Comparison of ENCODE assay signal across 8 mouse cellular contexts in the genomic region with DNA sequence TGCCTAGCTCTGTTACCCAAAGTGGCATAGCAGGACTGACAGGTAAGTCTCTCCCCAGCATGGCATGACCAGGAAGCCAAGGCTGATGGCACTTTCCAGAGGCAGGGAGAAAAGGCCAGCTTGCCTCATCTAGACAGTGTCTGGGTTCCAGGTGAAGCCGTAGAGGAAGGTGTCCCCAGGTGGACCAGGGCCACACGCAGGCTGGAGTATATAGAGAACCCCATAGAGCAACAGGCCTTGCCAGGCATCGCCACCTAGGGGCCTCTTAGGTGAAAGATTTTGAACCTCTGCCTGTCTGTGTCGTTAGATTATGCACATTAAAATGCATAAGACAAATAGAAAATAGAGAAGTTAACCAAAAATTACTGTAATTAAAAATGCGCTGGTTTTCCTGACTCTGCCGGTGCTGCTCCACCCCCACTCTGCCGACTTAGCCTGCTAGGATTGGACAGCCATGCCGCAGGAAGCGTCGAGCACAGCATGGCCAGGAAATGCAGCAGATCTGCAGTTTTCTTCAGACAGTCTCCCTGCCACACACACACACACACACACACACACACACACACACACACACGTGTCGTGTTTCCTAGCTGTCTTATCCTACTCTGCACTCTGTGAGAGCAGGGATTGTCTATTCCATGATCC. TPM values are rescaled to one million over a fixed set of nuclear protein-coding genes. Genes with fewer than 3 reads are reported as not detected.
DNase-seq lines count a peak whose midpoint lies in the region; ATAC-seq and TF ChIP-seq lines count a peak whose summit lies in the region.

No protein-coding gene starts in this region.

- no peak overlapping the region for H3K9ac ChIP-seq in forebrain, embryonic 15.5 days (replicated peaks)
- no peak overlapping the region for H3K9ac ChIP-seq in forebrain, embryonic 11.5 days (ENCODE audit: low read length)

- H3K4me1 ChIP-seq in forebrain, embryonic 15.5 days = peaks cover 60% of the 10 kb centered on the region
- H3K4me1 ChIP-seq in forebrain, embryonic 11.5 days (replicated peaks; ENCODE audit: control insufficient read depth, insufficient read depth, low read length) = peaks cover 10% of the 10 kb centered on the region; the same call in 1 of the 2 replicates
- H3K4me1 ChIP-seq in megakaryocyte, embryonic 14.5 days = peaks cover 5% of the 10 kb centered on the region; the same call in 1 of the 2 replicates
- peaks cover 21% of the 10 kb centered on the region for H3K4me1 ChIP-seq in cortical plate, adult 2 months (ENCODE audit: control insufficient read depth, insufficient read depth, low read length)

- H3K4me3 ChIP-seq in forebrain, embryonic 15.5 days = no peak overlapping the region
- H3K4me3 ChIP-seq in forebrain, embryonic 11.5 days (ENCODE audit: low read depth, low read length) = no peak overlapping the region
- H3K4me3 ChIP-seq in megakaryocyte, embryonic 14.5 days (replicated peaks) = peak overlapping the region; percentile 73
- no peak overlapping the region for H3K4me3 ChIP-seq in cortical plate, adult 2 months (ENCODE audit: insufficient read depth, low read length)

- no peaks in the 10 kb centered on the region for H3K36me3 ChIP-seq in forebrain, embryonic 15.5 days
- no peaks in the 10 kb centered on the region for H3K36me3 ChIP-seq in forebrain, embryonic 11.5 days (ENCODE audit: control insufficient read depth, insufficient read depth, low read length)
- H3K36me3 ChIP-seq in megakaryocyte, embryonic 14.5 days (replicated peaks; ENCODE audit: low read length) = no peaks in the 10 kb centered on the region

- ATAC-seq in forebrain, embryonic 15.5 days (replicated peaks) = no peak; the same call in 1 of the 2 replicates
- ATAC-seq in forebrain, embryonic 11.5 days (replicated peaks; ENCODE audit: low FRiP score) = no peak
- ATAC-seq in megakaryocyte, adult 5-6 weeks (ENCODE audit: poor library complexity, severe bottlenecking) = no peak
- no peak; the same call in 1 of the 2 replicates for ATAC-seq in granulocyte monocyte progenitor cell, adult 5-6 weeks (replicated peaks; ENCODE audit: poor library complexity, severe bottlenecking)

- no peak overlapping the region for H3K4me2 ChIP-seq in forebrain, embryonic 15.5 days (replicated peaks)
- no peak overlapping the region for H3K4me2 ChIP-seq in forebrain, embryonic 11.5 days (ENCODE audit: low read depth, low read length, severe bottlenecking)

- TF ChIP-seq CTCF in cortical plate, adult 2 months (IDR thresholded peaks at IDR 0.05; ENCODE audit: extremely low read depth, insufficient read depth, low read length) = peak; percentile 41; the same call in 1 of the 2 replicates

- H3K9me3 ChIP-seq in forebrain, embryonic 15.5 days = no peaks in the 10 kb centered on the region
- no peaks in the 10 kb centered on the region for H3K9me3 ChIP-seq in forebrain, embryonic 11.5 days (ENCODE audit: control insufficient read depth, low read length)
- H3K9me3 ChIP-seq in megakaryocyte, embryonic 14.5 days = no peaks in the 10 kb centered on the region

- no peak for TF ChIP-seq POLR2A in cortical plate, adult 2 months (IDR thresholded peaks at IDR 0.05; ENCODE audit: extremely low read depth, insufficient read depth, low read length)

- 36% methylated on average over 12 of the region's 12 CpGs for WGBS in forebrain, embryonic 15.5 days
- WGBS in forebrain, embryonic 11.5 days = 51% methylated on average over 12 of the region's 12 CpGs

- H3K27ac ChIP-seq in forebrain, embryonic 15.5 days (replicated peaks) = peak overlapping the region; percentile 5
- no peak overlapping the region for H3K27ac ChIP-seq in forebrain, embryonic 11.5 days (ENCODE audit: low read depth, low read length)
- H3K27ac ChIP-seq in cortical plate, adult 2 months (ENCODE audit: insufficient read depth, low read length) = 0 out of 2 replicates have a peak overlapping the region, but pooled peaks have one; percentile 33

- no peak for DNase-seq in forebrain, embryonic 11.5 days (ENCODE audit: low spot score)
- DNase-seq in lung, postnatal 10 days = peak; percentile 48
- no peak for DNase-seq in right cerebral cortex, postnatal 14 days

- no peaks in the 10 kb centered on the region for H3K27me3 ChIP-seq in forebrain, embryonic 15.5 days
- H3K27me3 ChIP-seq in forebrain, embryonic 11.5 days (ENCODE audit: control insufficient read depth, insufficient read depth, low read length) = no peaks in the 10 kb centered on the region
- H3K27me3 ChIP-seq in megakaryocyte, embryonic 14.5 days (replicated peaks) = peaks cover 16% of the 10 kb centered on the region

RNA-seq across cellular contexts. Expression of a gene that starts 34.2 kb away (rescaled TPM):
- 167 and 173 TPM in 2 replicates for polyA plus RNA-seq in forebrain, embryonic 15.5 days (2015; fragmentation: Nextera tagmentation; extraction: Ambion mirVana)
- polyA plus RNA-seq in forebrain, embryonic 11.5 days (2014; fragmentation: Nextera tagmentation; extraction: Ambion mirVana) = 45.5 and 48.2 TPM in 2 replicates
- not detected in 2 replicates for polyA plus RNA-seq in megakaryocyte, embryonic 14.5 days (2012; ENCODE audit: insufficient read depth, low replicate concordance)
- 0.41 TPM in 1 of 2 replicates, not detected in the other for total RNA-seq in megakaryocyte, adult 5-6 weeks (2015)
- total RNA-seq in megakaryocyte, adult 5-6 weeks (2017) = not detected in 2 replicates
- polyA plus RNA-seq in cortical plate, adult 2 months (2012; rRNA removed) = 437 and 476 TPM in 2 replicates
- total RNA-seq in granulocyte monocyte progenitor cell, adult 5-6 weeks (2014; fragmentation: Nextera tagmentation) = not detected in 2 replicates
- total RNA-seq in granulocyte monocyte progenitor cell, adult 5-6 weeks (2017) = not detected in 2 replicates

Comparison
In these comparisons a context has a peak if more than half of its experiments do, and no peak if none do; other contexts are left out.
1. RNA of a gene that starts 34.2 kb away (polyA plus RNA-seq): 437 to 476 TPM in cortical plate, adult 2 months, 167 to 173 TPM in forebrain, embryonic 15.5 days and 45.5 to 48.2 TPM in forebrain, embryonic 11.5 days; not detected in megakaryocyte, embryonic 14.5 days; every median in the first group is over 10 times any median in the second.